Mouse (Mus musculus) limb, embryonic 15.5 days (tissue): ENCODE results near the gene Slc16a5. TPM values are rescaled to one million over a fixed set of nuclear protein-coding genes. Genes with fewer than 3 reads are reported as not detected.

Source experiments
- ATAC-seq: fragments of 200-750 bp; cut with Nextera tagmentation; 2 replicates; pipeline ENCODE4 v1.8.0; 2017; ENCODE audit warnings: low read depth, moderate TSS enrichment; ENCODE audit not compliant: insufficient number of reproducible peaks, low FRiP score, low TSS enrichment
- H3K27ac ChIP-seq: fragments of 300-500 bp; sonication (generic); 2 replicates; pipeline ENCODE4 v1.5.1; 2015; ENCODE audit warnings: moderate library complexity, mild to moderate bottlenecking, inconsistent platforms
- H3K27me3 ChIP-seq: fragments of 300-500 bp; sonication (generic); 2 replicates; pipeline ENCODE4 v1.6.1; 2015; ENCODE audit warnings: inconsistent platforms
- H3K36me3 ChIP-seq: fragments of 300-500 bp; sonication (generic); 2 replicates; pipeline ENCODE4 v1.6.1; 2015; ENCODE audit warnings: inconsistent platforms
- H3K4me1 ChIP-seq: fragments of 300-500 bp; sonication (generic); 2 replicates; pipeline ENCODE4 v1.6.1; 2015; ENCODE audit warnings: inconsistent platforms
- H3K4me2 ChIP-seq: fragments of 300-500 bp; sonication (generic); 2 replicates; pipeline ENCODE4 v1.6.1; 2015; ENCODE audit warnings: mild to moderate bottlenecking, inconsistent platforms
- H3K4me3 ChIP-seq: fragments of 300-500 bp; sonication (generic); 2 replicates; pipeline ENCODE4 v1.5.1; 2015; ENCODE audit warnings: mild to moderate bottlenecking, inconsistent platforms
- H3K9ac ChIP-seq: fragments of 300-500 bp; sonication (generic); 2 replicates; pipeline ENCODE4 v1.6.1; 2015; ENCODE audit warnings: inconsistent platforms
- H3K9me3 ChIP-seq: fragments of 300-500 bp; sonication (generic); 2 replicates; pipeline ENCODE4 v1.6.1; 2016; ENCODE audit warnings: inconsistent platforms
- WGBS: fragments of 180-500 bp; shearing (Covaris S2); methylation state at CpG from one replicate; pipeline ENCODE4 v1.1.7; 2015; 5-methylcytosine and 5-hydroxymethylcytosine counted together
- polyA plus RNA-seq: library from polyadenylated mRNA; unstranded; fragments of >200 nt; fragmentation: Nextera tagmentation; extraction: Ambion mirVana; gene quantifications from 2 replicates; pipeline ENCODE4 v1.2.1, GENCODE M21; 2015

The Slc16a5 gene
- polyA plus RNA-seq, 1 experiment from 2014 or later, result not detected

- 23% methylated on average over 8 of the region's 8 CpGs for WGBS
- Histone ChIP-seq H3K4me2 (peak overlapping the region; percentile 75), H3K27ac (peak overlapping the region; percentile 2; the same call in 1 of the 2 replicates), H3K36me3 (no peaks in the 10 kb centered on the region), H3K4me1 (peaks cover 37% of the 10 kb centered on the region), H3K9ac (peak overlapping the region; percentile 89; the same call in 1 of the 2 replicates), H3K4me3 (peak overlapping the region; percentile 99), H3K27me3 (no peaks in the 10 kb centered on the region), H3K9me3 (no peaks in the 10 kb centered on the region)
- no peak for ATAC-seq
Measured at GRCm38 (mm10) chr11:115512407-115513183, 50.3 kb downstream of the Slc16a5 start.

DNA sequence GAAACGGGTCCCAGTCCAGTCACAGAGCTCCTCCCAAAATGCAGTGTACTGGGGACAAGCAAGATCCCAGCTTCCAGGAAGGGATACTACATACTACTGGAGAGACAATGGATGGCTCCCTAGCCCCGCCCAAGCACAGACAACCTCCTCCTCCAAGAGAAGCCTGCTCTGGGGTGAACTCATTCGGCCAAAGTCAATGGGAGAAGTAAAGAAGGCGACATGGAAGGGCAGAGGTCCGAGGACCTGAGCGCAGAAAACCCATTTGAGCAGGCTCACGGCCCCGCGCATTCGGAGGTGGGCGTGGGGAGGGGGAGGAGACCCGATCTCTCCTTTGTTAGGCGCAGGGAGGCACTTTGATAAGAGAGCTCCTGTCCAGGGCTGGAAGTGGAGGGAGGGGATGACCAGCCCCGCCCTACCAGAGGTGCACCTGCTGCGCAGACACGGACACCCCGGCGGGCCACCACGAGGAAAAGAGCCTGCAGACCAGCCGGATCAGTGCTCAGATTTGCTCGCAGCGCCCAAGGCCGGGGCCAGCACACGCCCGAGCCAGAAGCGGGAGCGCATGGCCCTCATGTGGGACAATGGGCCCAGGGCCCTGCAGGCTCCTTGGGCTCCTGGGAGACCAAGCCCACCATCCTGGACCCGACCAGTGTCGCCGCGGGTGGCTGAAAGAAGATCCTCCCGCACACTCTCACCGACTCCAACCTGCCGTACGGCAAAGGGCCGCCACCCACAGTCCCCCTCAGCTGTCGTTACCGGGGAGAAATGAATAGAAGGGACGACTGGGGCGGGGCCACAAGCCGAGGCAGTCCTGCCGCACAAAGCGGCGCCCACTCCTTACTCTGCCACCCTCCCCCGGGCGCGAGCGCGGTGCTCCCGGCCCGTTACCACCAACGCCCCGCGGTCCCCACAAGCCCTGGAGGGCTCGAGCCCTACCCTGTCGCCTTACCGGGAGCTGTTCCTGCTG, 51.3 kb downstream of the Slc16a5 start:
- Histone ChIP-seq H3K27ac (peak overlapping the region; percentile 87), H3K9ac (peak overlapping the region; percentile 89), H3K4me3 (peak overlapping the region; percentile 99), H3K9me3 (no peaks in the 10 kb centered on the region), H3K4me1 (peaks cover 37% of the 10 kb centered on the region), H3K4me2 (peak overlapping the region; percentile 75), H3K27me3 (no peaks in the 10 kb centered on the region), H3K36me3 (no peaks in the 10 kb centered on the region)
- WGBS, result under 1% methylated on average over 57 of the region's 57 CpGs
- peak; percentile 45 for ATAC-seq

- H3K4me1 ChIP-seq, result peaks cover 37% of the 10 kb centered on the region
- 0% methylated on average over 24 of the region's 24 CpGs for WGBS
Measured at GRCm38 (mm10) chr11:115514238-115514663, 52.0 kb downstream of the Slc16a5 start, which contains the start of gene Jpt1. Gene Jpt1, minus strand, starts transcription at chr11:115514387.

DNA sequence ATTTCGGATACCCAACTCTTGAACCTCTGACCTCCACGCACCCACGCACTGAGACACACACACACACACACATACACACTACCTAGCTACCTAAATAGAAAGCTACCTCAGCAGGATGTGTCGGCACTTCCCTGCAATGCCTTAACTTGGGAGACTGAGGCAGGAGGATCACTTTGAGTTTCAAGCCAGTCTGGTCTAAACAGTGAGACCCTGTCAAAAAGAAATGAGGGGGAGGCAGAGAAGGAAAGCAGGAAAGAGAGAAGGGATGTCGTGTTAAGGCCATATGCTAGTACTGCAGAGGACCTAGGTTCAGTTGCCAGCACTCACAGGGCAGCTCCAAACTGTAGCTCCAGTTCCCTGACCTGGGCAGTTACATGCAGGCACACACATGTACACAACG, 52.7 kb downstream of the Slc16a5 start:
- Histone ChIP-seq H3K36me3 (no peaks in the 10 kb centered on the region), H3K9me3 (no peaks in the 10 kb centered on the region), H3K4me2 (no peak overlapping the region), H3K9ac (no peak overlapping the region), H3K4me3 (no peak overlapping the region), H3K27me3 (no peaks in the 10 kb centered on the region), H3K4me1 (peaks cover 33% of the 10 kb centered on the region), H3K27ac (no peak overlapping the region)
- no peak for ATAC-seq
- WGBS, result 67% methylated on average over 6 of the region's 6 CpGs

More at GRCm38 (mm10) chr11:115514238-115514663, 52.0 kb downstream of the Slc16a5 start, which contains the start of gene Jpt1:
- no peaks in the 10 kb centered on the region for H3K27me3 ChIP-seq
- no peaks in the 10 kb centered on the region for H3K9me3 ChIP-seq
- H3K9ac ChIP-seq, result peak within 1 kb of the TSS; percentile 89
- ATAC-seq, result peak; percentile 96
- peak within 1 kb of the TSS; percentile 99 for H3K4me3 ChIP-seq
- no peaks in the 10 kb centered on the region for H3K36me3 ChIP-seq
- H3K27ac ChIP-seq, result peak within 1 kb of the TSS; percentile 87
- H3K4me2 ChIP-seq, result peak within 1 kb of the TSS; percentile 75

- no peak overlapping the region for H3K27ac ChIP-seq
- no peak for ATAC-seq
- no peaks in the 10 kb centered on the region for H3K9me3 ChIP-seq
- H3K4me2 ChIP-seq, result no peak overlapping the region
- 70% methylated on average over 5 of the region's 5 CpGs for WGBS
- peaks cover 13% of the 10 kb centered on the region for H3K4me1 ChIP-seq
- no peaks in the 10 kb centered on the region for H3K27me3 ChIP-seq
- H3K36me3 ChIP-seq, result peaks cover 3% of the 10 kb centered on the region; the same call in 1 of the 2 replicates
- H3K4me3 ChIP-seq, result no peak overlapping the region
- H3K9ac ChIP-seq, result no peak overlapping the region
Measured at GRCm38 (mm10) chr11:115516942-115517341, 54.7 kb downstream of the Slc16a5 start.

DNA sequence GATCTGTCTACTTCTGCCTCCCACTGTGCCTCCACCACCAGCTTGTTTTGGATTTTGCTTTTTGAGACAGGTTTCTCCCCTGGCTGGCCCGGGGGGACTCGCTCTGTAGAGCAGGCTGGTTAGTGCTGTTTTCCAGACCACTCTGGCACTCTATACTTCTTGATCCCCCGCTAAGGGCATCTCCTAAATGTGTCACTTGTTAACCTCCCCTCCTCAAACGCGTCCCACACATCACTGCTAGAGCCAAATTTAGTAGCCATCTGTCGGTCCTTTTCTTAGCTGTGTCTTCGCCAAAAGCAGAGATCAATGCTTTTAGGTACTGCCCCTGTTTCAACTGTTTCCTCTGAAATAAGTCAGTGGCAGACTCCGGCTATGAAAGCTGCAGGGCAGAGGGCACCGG, 56.4 kb downstream of the Slc16a5 start:
- peaks cover 13% of the 10 kb centered on the region for H3K36me3 ChIP-seq
- no peak overlapping the region for H3K4me2 ChIP-seq
- H3K27me3 ChIP-seq, result no peaks in the 10 kb centered on the region
- H3K9ac ChIP-seq, result no peak overlapping the region
- H3K4me3 ChIP-seq, result no peak overlapping the region
- 43% methylated on average over 9 of the region's 9 CpGs for WGBS
- H3K4me1 ChIP-seq, result no peaks in the 10 kb centered on the region
- ATAC-seq, result no peak
- no peak overlapping the region for H3K27ac ChIP-seq
- H3K9me3 ChIP-seq, result no peaks in the 10 kb centered on the region

DNA sequence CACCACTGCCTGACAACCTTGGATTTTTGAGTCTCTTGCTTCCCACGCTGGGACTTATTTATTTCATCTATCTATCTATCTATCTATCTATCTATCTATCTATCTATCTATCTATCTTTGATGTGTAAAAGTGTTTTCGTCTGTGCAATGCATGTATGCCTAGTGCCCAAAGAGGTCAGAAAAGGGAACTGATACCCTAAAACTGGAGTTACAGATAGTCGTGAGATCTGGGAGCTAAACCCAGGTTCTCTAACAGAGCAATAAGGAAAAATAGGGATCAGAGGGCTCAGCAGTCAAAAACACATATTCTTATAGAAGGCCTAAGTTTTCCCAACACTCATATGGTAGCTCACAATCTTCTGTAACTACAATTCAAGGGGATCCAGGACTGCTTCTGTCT, 57.3 kb downstream of the Slc16a5 start:
- Histone ChIP-seq H3K27me3 (no peaks in the 10 kb centered on the region), H3K4me2 (no peak overlapping the region), H3K9me3 (no peaks in the 10 kb centered on the region), H3K4me3 (no peak overlapping the region), H3K9ac (no peak overlapping the region), H3K4me1 (no peaks in the 10 kb centered on the region), H3K36me3 (peaks cover 22% of the 10 kb centered on the region), H3K27ac (no peak overlapping the region)
- 87% methylated on average over 3 of the region's 3 CpGs for WGBS
- ATAC-seq, result no peak

- H3K4me3 ChIP-seq, result no peak overlapping the region
- H3K36me3 ChIP-seq, result peaks cover 28% of the 10 kb centered on the region
- WGBS, result 91% methylated on average over 2 of the region's 2 CpGs
- H3K4me2 ChIP-seq, result no peak overlapping the region
- no peak overlapping the region for H3K9ac ChIP-seq
- H3K4me1 ChIP-seq, result no peaks in the 10 kb centered on the region
- no peak for ATAC-seq
- no peaks in the 10 kb centered on the region for H3K9me3 ChIP-seq
- H3K27me3 ChIP-seq, result no peaks in the 10 kb centered on the region
- no peak overlapping the region for H3K27ac ChIP-seq
Measured at GRCm38 (mm10) chr11:115520218-115520617, 57.9 kb downstream of the Slc16a5 start.

- no peak for ATAC-seq
- Histone ChIP-seq H3K9me3 (no peaks in the 10 kb centered on the region), H3K27ac (no peak overlapping the region), H3K36me3 (peaks cover 37% of the 10 kb centered on the region), H3K4me1 (no peaks in the 10 kb centered on the region), H3K9ac (no peak overlapping the region), H3K4me2 (no peak overlapping the region), H3K4me3 (no peak overlapping the region), H3K27me3 (no peaks in the 10 kb centered on the region)
- 78% methylated on average over 4 of the region's 4 CpGs for WGBS
Measured at GRCm38 (mm10) chr11:115521080-115521479, 58.8 kb downstream of the Slc16a5 start.

DNA sequence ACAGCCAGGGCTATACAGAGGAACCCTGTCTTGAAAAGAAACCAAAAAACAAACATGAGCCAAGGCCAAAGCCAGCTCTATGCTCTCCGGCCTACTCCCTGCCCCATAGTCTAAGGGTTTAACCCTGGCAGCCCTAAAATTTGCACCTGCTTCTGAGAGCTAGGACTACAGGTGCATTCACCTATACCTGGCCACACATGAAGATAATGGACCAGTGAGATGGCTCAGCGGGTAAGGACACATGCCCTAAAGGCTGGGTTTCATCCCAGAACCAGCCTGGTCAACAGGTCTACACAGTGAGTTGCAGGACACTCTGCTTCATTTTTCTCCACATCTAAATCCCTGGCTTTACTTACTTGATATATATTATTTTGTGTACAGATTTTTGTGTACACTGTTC, 60.0 kb downstream of the Slc16a5 start:
- no peak for ATAC-seq
- H3K36me3 ChIP-seq, result peaks cover 46% of the 10 kb centered on the region
- WGBS, result 81% methylated on average over 2 of the region's 2 CpGs

DNA sequence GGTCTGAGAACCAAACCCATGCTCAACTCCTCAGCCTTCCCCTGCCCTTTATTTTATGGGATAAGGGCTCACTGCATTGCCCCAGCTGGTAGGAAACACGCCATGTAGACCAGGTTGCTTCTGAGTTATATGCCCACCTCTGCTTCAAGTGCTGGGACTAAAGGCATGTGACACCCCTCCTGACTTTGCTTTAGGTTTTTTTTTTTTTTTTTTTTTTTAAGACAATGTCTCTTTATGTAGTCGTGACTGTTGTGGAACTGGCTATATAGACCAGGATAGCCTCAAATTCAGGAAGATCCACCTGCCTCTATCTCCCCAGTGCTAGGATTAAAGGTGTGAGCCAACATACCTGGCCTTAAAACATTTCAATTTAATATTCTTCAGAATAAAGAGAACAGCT, 60.4 kb downstream of the Slc16a5 start:
- 69% methylated on average over 2 of the region's 2 CpGs for WGBS
- no peaks in the 10 kb centered on the region for H3K4me1 ChIP-seq
- no peak overlapping the region for H3K4me2 ChIP-seq
- no peaks in the 10 kb centered on the region for H3K27me3 ChIP-seq
- no peaks in the 10 kb centered on the region for H3K9me3 ChIP-seq
- H3K9ac ChIP-seq, result no peak overlapping the region
- no peak for ATAC-seq
- no peak overlapping the region for H3K4me3 ChIP-seq
- no peak overlapping the region for H3K27ac ChIP-seq
- H3K36me3 ChIP-seq, result peaks cover 51% of the 10 kb centered on the region

More for the DNA sequence above, 60.0 kb downstream of the Slc16a5 start:
- Histone ChIP-seq H3K4me1 (no peaks in the 10 kb centered on the region), H3K9ac (no peak overlapping the region), H3K4me2 (no peak overlapping the region), H3K27ac (no peak overlapping the region), H3K27me3 (no peaks in the 10 kb centered on the region), H3K9me3 (no peaks in the 10 kb centered on the region), H3K4me3 (no peak overlapping the region)
